ENCODE assay signal across 14 mouse cellular contexts in the genomic region with DNA sequence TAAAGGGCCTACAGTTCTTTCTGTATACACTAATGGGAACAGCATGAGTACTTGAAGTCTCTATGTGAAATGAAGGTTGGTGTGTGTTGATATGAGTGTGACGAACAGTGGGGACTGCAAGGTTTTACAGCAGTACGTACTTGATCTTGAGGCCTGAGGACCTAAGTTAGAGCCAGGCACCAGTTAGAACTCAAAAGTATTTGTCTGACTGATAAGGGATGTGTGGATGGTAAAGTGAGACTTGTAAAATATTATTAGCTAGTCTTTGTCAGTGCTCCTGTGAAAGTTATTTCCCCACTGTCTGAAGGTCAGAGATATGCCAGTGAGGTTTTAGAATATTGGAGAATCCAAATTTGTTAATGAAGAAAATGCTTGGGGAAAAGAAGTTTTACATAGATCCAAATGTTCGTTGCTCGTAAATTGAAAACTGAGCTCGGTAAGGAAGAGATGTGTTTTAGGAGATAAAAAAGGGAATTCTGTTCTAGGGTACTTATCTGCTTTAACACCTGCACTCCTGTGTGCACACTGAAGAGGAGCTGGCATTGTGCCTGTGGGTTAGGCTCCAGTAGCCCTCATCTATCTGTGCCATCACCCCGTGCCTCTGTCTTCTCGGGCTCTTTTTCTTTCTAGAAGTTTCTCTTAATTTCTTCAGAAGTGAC. TPM values are rescaled to one million over a fixed set of nuclear protein-coding genes. Genes with fewer than 3 reads are reported as not detected.
DNase-seq lines count a peak whose midpoint lies in the region; ATAC-seq and TF ChIP-seq lines count a peak whose summit lies in the region.
"Had no signal": no experiment of that assay in that cellular context is flagged by ENCODE, and none has a peak within 500 bp of the region (broad histone marks: within the 10 kb centered on the region; RNA-seq: fewer than 3 reads in every experiment).

No protein-coding gene starts in this region.

- no peak for DNase-seq in lung, postnatal 0 days (ENCODE audit: low spot score)
- DNase-seq in lung, postnatal 4 days, result no peak
- peak; percentile 76 for DNase-seq in liver, embryonic 13.5 days
- no peak for DNase-seq in thymus, postnatal 0 days (ENCODE audit: low spot score)
- DNase-seq in ovary, postnatal 36 days (ENCODE audit: low spot score), result no peak
- DNase-seq: adrenal gland, postnatal 14 days; cerebellum, adult 18-20 months; kidney, postnatal 10 days; right cerebral cortex, postnatal 14 days had no signal

- no peak for TF ChIP-seq EP300 in lung, postnatal 0 days (IDR thresholded peaks at IDR 0.05)

- no peak overlapping the region for H3K9ac ChIP-seq in lung, postnatal 0 days (replicated peaks; ENCODE audit: low read depth)
- peak overlapping the region; percentile 73 for H3K9ac ChIP-seq in liver, embryonic 13.5 days
- no peak overlapping the region for H3K9ac ChIP-seq in stomach, embryonic 16.5 days (ENCODE audit: low read length)
- H3K9ac ChIP-seq: hindbrain, embryonic 15.5 days had no signal

- peak; percentile 39 for ATAC-seq in lung, postnatal 0 days
- peak; percentile 43 for ATAC-seq in common myeloid progenitor, adult 5-6 weeks (replicated peaks; ENCODE audit: low read depth, poor library complexity, severe bottlenecking)
- peak; percentile 86 for ATAC-seq in liver, embryonic 13.5 days (ENCODE audit: low read depth)
- ATAC-seq in stomach, embryonic 16.5 days (ENCODE audit: insufficient read depth, low FRiP score), result 0 out of 2 replicates have a peak, but pooled peaks have one; percentile 41

- peak overlapping the region; percentile 14; the same call in 1 of the 2 replicates for H3K27ac ChIP-seq in lung, postnatal 0 days (ENCODE audit: low read length)
- peak overlapping the region; percentile 98 for H3K27ac ChIP-seq in liver, embryonic 13.5 days
- no peak overlapping the region for H3K27ac ChIP-seq in stomach, embryonic 16.5 days (ENCODE audit: low read length)
- H3K27ac ChIP-seq: hindbrain, embryonic 15.5 days had no signal

- TF ChIP-seq CTCF in lung, postnatal 0 days (IDR thresholded peaks at IDR 0.05), result no peak

- no peaks in the 10 kb centered on the region; the same call in 1 of the 2 replicates for H3K4me1 ChIP-seq in lung, postnatal 0 days (ENCODE audit: insufficient read depth, low read depth, low read length)
- H3K4me1 ChIP-seq in liver, embryonic 13.5 days (replicated peaks), result peaks cover 66% of the 10 kb centered on the region
- peaks cover 8% of the 10 kb centered on the region for H3K4me1 ChIP-seq in stomach, embryonic 16.5 days (ENCODE audit: control insufficient read depth, insufficient read depth, low read length)
- H3K4me1 ChIP-seq: hindbrain, embryonic 15.5 days had no signal

- no peak overlapping the region for H3K4me2 ChIP-seq in lung, postnatal 0 days (replicated peaks; ENCODE audit: low read depth, low read length)
- H3K4me2 ChIP-seq in liver, embryonic 13.5 days, result peak overlapping the region; percentile 64
- H3K4me2 ChIP-seq in stomach, embryonic 16.5 days (ENCODE audit: low read depth, low read length), result no peak overlapping the region
- H3K4me2 ChIP-seq: hindbrain, embryonic 15.5 days had no signal

- H3K27me3 ChIP-seq in lung, postnatal 0 days (replicated peaks; ENCODE audit: insufficient read depth, low read length), result no peaks in the 10 kb centered on the region
- H3K27me3 ChIP-seq in liver, embryonic 13.5 days, result no peaks in the 10 kb centered on the region
- H3K27me3 ChIP-seq in stomach, embryonic 16.5 days (ENCODE audit: control insufficient read depth, insufficient read depth, low read length), result no peaks in the 10 kb centered on the region
- H3K27me3 ChIP-seq: CH12.LX; hindbrain, embryonic 15.5 days; megakaryocyte, embryonic 14.5 days had no signal

- no peaks in the 10 kb centered on the region for H3K36me3 ChIP-seq in lung, postnatal 0 days (ENCODE audit: insufficient read depth, low read length)
- H3K36me3 ChIP-seq in liver, embryonic 13.5 days, result no peaks in the 10 kb centered on the region
- no peaks in the 10 kb centered on the region for H3K36me3 ChIP-seq in stomach, embryonic 16.5 days (ENCODE audit: control insufficient read depth, insufficient read depth, low read length)
- H3K36me3 ChIP-seq: hindbrain, embryonic 15.5 days had no signal

- no peaks in the 10 kb centered on the region for H3K9me3 ChIP-seq in lung, postnatal 0 days (ENCODE audit: low read length)
- no peaks in the 10 kb centered on the region for H3K9me3 ChIP-seq in liver, embryonic 13.5 days (replicated peaks)
- no peaks in the 10 kb centered on the region for H3K9me3 ChIP-seq in stomach, embryonic 16.5 days (replicated peaks; ENCODE audit: control insufficient read depth, low read length)
- H3K9me3 ChIP-seq: hindbrain, embryonic 15.5 days; megakaryocyte, embryonic 14.5 days had no signal

- H3K4me3 ChIP-seq in lung, postnatal 0 days (ENCODE audit: low read depth, low read length), result no peak overlapping the region
- peak overlapping the region; percentile 22 for H3K4me3 ChIP-seq in liver, embryonic 13.5 days (replicated peaks)
- H3K4me3 ChIP-seq in stomach, embryonic 16.5 days (replicated peaks; ENCODE audit: low read length), result no peak overlapping the region
- H3K4me3 ChIP-seq: hindbrain, embryonic 15.5 days; megakaryocyte, embryonic 14.5 days had no signal

- 61% methylated on average over 7 of the region's 7 CpGs for WGBS in lung, postnatal 0 days
- 20% methylated on average over 7 of the region's 7 CpGs for WGBS in liver, embryonic 13.5 days (ENCODE audit: insufficient replicate concordance)
- WGBS in stomach, embryonic 16.5 days, result 85% methylated on average over 7 of the region's 7 CpGs

RNA-seq across cellular contexts. Expression of gene Car2, which starts 8.7 kb away (rescaled TPM):
- 358 and 359 TPM in 2 replicates for polyA plus RNA-seq in lung, postnatal 0 days (2015; fragmentation: Nextera tagmentation; extraction: Ambion mirVana)
- 593 and 613 TPM in 2 replicates for total RNA-seq in common myeloid progenitor, adult 5-6 weeks (2017)
- 2,501 and 2,750 TPM in 2 replicates for polyA plus RNA-seq in liver, embryonic 13.5 days (2015; fragmentation: Nextera tagmentation; extraction: Ambion mirVana)
- polyA plus RNA-seq in stomach, embryonic 16.5 days (2015; fragmentation: Nextera tagmentation; extraction: Ambion mirVana), result 285 and 313 TPM in 2 replicates
- 8.4 and 9.8 TPM in 2 replicates for polyA plus RNA-seq in thymus, postnatal 0 days (2015; fragmentation: Nextera tagmentation; extraction: Ambion mirVana)

RNA-seq across cellular contexts. Expression of gene Car3, which starts 14.1 kb away (rescaled TPM):
- polyA plus RNA-seq in lung, postnatal 0 days (2015; fragmentation: Nextera tagmentation; extraction: Ambion mirVana), result 0.13 and 0.14 TPM in 2 replicates
- total RNA-seq in common myeloid progenitor, adult 5-6 weeks (2017), result 6.7 and 7.7 TPM in 2 replicates
- 39.1 and 50.0 TPM in 2 replicates for polyA plus RNA-seq in liver, embryonic 13.5 days (2015; fragmentation: Nextera tagmentation; extraction: Ambion mirVana)
- 16.6 and 39.9 TPM in 2 replicates for polyA plus RNA-seq in stomach, embryonic 16.5 days (2015; fragmentation: Nextera tagmentation; extraction: Ambion mirVana)
- polyA plus RNA-seq in thymus, postnatal 0 days (2015; fragmentation: Nextera tagmentation; extraction: Ambion mirVana), result 1.3 and 23.5 TPM in 2 replicates

Comparison
In these comparisons a context has a peak if more than half of its experiments do, and no peak if none do; other contexts are left out.
1. RNA of gene Car2, which starts 8.7 kb away (polyA plus RNA-seq): 2,501 to 2,750 TPM in liver, embryonic 13.5 days, 358 to 359 TPM in lung, postnatal 0 days and 285 to 313 TPM in stomach, embryonic 16.5 days; 8.4 to 9.8 TPM in thymus, postnatal 0 days; every median in the first group is over 10 times any median in the second.
2. Peak in every context shown above with its lines, with median percentiles within 50 percentile points of each other: ATAC-seq.